Mouse (Mus musculus) forebrain, embryonic 12.5 days (tissue): Measurements from ENCODE around the gene 0610010K14Rik. TPM values are rescaled to one million over a fixed set of nuclear protein-coding genes. Genes with fewer than 3 reads are reported as not detected.

Experiments used
- ATAC-seq: fragments of 200-750 bp; cut with Nextera tagmentation; 2 replicates; pipeline ENCODE4 v1.8.0; 2017; ENCODE audit warnings: moderate TSS enrichment; ENCODE audit not compliant: low FRiP score
- H3K27ac ChIP-seq: fragments of 300-500 bp; sonication (generic); 2 replicates; pipeline ENCODE4 v1.5.1; 2016; ENCODE audit warnings: mild to moderate bottlenecking
- H3K27me3 ChIP-seq: fragments of 300-500 bp; sonication (generic); 2 replicates; pipeline ENCODE4 v1.6.1; 2016; ENCODE audit warnings: mild to moderate bottlenecking
- H3K36me3 ChIP-seq: fragments of 300-500 bp; sonication (generic); replicated peaks from 2 replicates; pipeline ENCODE4 v1.6.1; 2016; ENCODE audit warnings: mild to moderate bottlenecking
- H3K4me1 ChIP-seq: fragments of 300-500 bp; sonication (generic); 2 replicates; pipeline ENCODE4 v1.6.1; 2016
- H3K4me2 ChIP-seq: fragments of 300-500 bp; sonication (generic); 2 replicates; pipeline ENCODE4 v1.6.1; 2016; ENCODE audit warnings: mild to moderate bottlenecking, moderate library complexity
- H3K4me3 ChIP-seq: fragments of 300-500 bp; sonication (generic); replicated peaks from 2 replicates; pipeline ENCODE4 v1.5.1; 2016; ENCODE audit warnings: mild to moderate bottlenecking
- H3K9ac ChIP-seq: fragments of 300-500 bp; sonication (generic); 2 replicates; pipeline ENCODE4 v1.6.1; 2016; ENCODE audit warnings: mild to moderate bottlenecking
- H3K9me3 ChIP-seq: fragments of 300-500 bp; sonication (generic); 2 replicates; pipeline ENCODE4 v1.6.1; 2016
- WGBS: fragments of 180-500 bp; shearing (Covaris S2); methylation state at CpG from one replicate; pipeline ENCODE4 v1.1.7; 2016; 5-methylcytosine and 5-hydroxymethylcytosine counted together
- polyA plus RNA-seq: library from polyadenylated mRNA; unstranded; fragments of >200 nt; fragmentation: Nextera tagmentation; extraction: Ambion mirVana; gene quantifications from 2 replicates; pipeline ENCODE4 v1.2.1, GENCODE M21; 2016

Gene 0610010K14Rik
- polyA plus RNA-seq, 1 experiment from 2014 or later: 203 TPM

DNA sequence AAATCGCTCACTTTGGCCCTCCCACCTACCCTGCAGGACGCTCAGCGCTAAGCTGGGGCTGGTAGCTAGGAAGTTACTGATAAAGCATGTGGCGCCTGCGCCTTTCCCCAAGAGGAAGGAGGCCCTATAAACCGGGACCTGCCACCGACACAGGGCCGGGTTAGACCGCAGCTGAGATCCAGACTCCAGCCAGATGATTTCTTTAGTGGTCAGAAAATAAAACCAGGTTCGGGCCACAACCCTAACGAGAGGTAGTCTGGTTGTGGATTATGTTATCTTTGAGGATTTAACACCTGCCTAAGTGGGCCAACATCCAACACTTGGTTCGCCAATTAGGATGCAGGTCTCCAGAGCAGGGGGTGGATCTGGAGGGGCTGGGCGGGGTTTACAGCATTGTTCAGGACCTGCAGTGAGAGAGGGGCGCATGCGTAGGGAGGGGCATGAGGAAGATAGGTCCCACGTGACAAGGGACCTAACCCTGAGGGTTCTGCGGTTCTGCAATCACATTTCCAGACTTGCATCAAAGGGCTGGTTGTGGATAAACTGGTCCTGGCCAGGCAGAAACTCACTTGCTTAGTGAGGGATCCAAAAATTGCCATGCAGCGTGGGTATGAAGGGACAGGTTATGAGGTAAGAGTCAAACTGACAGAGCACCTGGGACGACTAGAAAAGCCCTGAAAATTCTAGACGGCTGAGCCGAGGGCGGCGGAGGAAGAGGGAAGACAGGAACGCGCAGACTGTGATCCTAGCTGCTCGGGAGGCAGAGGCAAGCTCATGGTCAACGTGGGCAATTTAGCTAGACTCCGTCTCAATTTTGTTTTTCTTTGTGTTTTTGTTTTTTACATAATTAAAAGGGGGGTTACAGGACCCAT lies 16.7 kb downstream of the 0610010K14Rik start, which contains the start of gene Slc16a13:
TSS of gene Slc16a13 (minus strand) at position 334 of the 872 bp plus-strand sequence.
- peak within 1 kb of the TSS; percentile 77 for H3K9ac ChIP-seq
- peak within 1 kb of the TSS; percentile 91 for H3K4me2 ChIP-seq
- peaks cover 36% of the 10 kb centered on the region for H3K4me1 ChIP-seq
- H3K4me3 ChIP-seq: peak within 1 kb of the TSS; percentile 57
- ATAC-seq: peak; percentile 96
- H3K36me3 ChIP-seq: peaks cover 15% of the 10 kb centered on the region
- H3K27me3 ChIP-seq: peaks cover 52% of the 10 kb centered on the region
- H3K27ac ChIP-seq: peak within 1 kb of the TSS; percentile 91
- under 1% methylated on average over 28 of the region's 28 CpGs for WGBS
- no peaks in the 10 kb centered on the region for H3K9me3 ChIP-seq

DNA sequence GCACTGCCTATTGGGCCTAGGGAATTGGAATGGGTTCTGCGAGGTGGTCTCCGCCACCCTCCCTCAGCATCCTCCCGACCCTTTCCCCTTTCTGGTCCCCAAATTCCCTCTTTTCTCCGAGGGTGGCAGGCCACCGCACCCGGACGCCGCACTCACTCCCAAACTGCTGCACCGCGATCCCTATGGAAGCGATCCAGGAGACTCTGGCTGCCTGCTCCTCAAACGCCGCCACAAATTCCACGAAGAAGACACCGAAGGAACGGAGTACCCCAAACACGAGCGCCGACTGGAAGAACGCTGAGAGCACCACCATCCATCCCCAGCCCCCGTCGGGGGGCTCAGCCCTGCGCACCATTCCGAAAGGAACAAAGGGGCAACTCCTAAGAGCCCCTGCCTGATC lies 17.4 kb downstream of the 0610010K14Rik start:
- ATAC-seq: no peak
- Histone ChIP-seq H3K27ac (peak overlapping the region; percentile 91), H3K4me3 (peak overlapping the region; percentile 57), H3K9ac (peak overlapping the region; percentile 77), H3K4me2 (peak overlapping the region; percentile 91), H3K4me1 (peaks cover 34% of the 10 kb centered on the region), H3K9me3 (no peaks in the 10 kb centered on the region), H3K36me3 (peaks cover 15% of the 10 kb centered on the region), H3K27me3 (peaks cover 52% of the 10 kb centered on the region)
- 1% methylated on average over 24 of the region's 24 CpGs for WGBS

DNA sequence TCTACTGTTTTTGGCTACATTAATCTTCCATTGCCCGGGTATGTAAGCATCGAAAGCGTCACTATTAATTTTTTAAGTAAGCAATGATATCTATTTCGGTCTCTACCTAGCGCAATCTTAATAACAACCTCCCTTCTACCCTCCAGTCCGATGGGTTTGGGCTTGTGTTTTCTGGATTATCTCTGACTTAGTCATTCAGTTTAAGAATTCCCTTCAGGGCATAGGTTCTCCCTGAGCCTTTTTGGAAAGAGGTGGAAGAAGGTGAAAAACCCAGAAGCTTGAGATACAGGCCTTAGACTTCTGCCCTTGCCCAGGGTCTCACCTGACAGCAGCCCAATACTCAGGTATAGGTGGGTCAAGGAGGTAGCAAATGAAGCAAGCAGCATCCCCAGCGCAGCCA lies 17.8 kb downstream of the 0610010K14Rik start:
- Histone ChIP-seq H3K4me2 (peak overlapping the region; percentile 91), H3K36me3 (peaks cover 15% of the 10 kb centered on the region), H3K27ac (peak overlapping the region; percentile 91), H3K4me1 (peaks cover 37% of the 10 kb centered on the region), H3K9me3 (no peaks in the 10 kb centered on the region), H3K27me3 (peaks cover 52% of the 10 kb centered on the region), H3K4me3 (peak overlapping the region; percentile 57), H3K9ac (peak overlapping the region; percentile 77)
- ATAC-seq: no peak
- 57% methylated on average over 7 of the region's 7 CpGs for WGBS

DNA sequence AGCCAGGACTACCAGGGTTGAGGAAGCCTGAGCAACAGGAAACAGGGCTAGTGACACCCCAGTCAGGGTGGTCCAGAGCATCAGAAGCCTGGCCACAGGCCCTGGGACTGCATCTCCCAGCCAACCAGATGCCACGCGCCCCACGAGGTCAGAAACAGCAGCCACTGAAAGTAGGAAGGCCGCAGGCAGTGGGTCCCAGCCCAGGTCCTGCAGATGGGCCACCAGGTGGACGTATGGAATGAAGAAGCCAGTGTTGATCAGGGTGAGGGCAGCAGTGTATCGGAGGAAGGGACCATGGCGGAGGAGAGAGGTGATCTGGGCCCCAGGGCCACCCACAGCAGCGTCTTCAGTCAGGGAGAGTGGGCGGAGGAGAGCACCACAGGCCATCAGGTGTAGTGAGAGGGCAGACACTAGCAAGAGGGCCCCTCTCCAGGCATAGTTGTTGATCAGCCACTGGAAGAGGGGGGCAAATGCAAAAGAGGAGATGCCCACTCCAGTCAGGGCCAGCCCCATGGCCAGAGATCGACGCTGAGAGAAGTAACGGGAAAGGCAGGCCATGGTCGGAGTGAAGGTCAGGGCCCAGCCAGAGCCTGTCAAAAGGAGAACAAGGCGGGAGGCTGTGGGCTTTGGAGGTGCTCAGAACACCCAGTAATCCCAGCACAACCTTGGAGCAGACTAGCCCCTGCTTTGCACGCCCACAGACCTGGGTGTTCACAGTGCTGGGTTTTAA lies 18.8 kb downstream of the 0610010K14Rik start:
- Histone ChIP-seq H3K4me2 (peak overlapping the region; percentile 91), H3K36me3 (peaks cover 15% of the 10 kb centered on the region), H3K9ac (no peak overlapping the region), H3K9me3 (no peaks in the 10 kb centered on the region), H3K27me3 (peaks cover 52% of the 10 kb centered on the region), H3K4me3 (peak overlapping the region; percentile 8; the same call in 1 of the 2 replicates), H3K27ac (no peak overlapping the region), H3K4me1 (peaks cover 46% of the 10 kb centered on the region)
- ATAC-seq: no peak
- WGBS: 92% methylated on average over 15 of the region's 15 CpGs

DNA sequence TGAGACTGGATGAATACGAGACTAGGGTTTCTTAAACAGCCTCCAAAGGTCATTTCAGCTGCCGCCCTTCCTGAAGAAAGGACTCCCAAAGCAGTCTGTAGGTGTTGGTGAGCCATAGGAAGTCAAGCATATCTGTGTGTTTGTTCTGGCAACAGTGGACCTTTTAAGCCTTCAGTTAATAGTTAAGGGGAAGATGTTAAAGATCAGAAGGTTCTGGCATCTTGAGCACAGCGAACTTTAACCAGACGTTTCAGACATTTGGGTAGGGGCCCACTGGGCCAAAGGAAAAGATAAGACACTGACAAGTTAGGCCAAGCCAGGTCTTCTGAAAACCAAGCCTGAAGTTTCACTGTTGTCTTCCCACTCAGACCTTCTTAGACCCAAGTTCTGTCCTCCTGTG lies 19.7 kb downstream of the 0610010K14Rik start:
- H3K36me3 ChIP-seq: peaks cover 15% of the 10 kb centered on the region
- H3K27ac ChIP-seq: no peak overlapping the region
- H3K4me1 ChIP-seq: peaks cover 50% of the 10 kb centered on the region
- no peak overlapping the region for H3K4me2 ChIP-seq
- no peak overlapping the region for H3K9ac ChIP-seq
- no peak overlapping the region for H3K4me3 ChIP-seq
- peaks cover 55% of the 10 kb centered on the region for H3K27me3 ChIP-seq
- no peak for ATAC-seq
- no peaks in the 10 kb centered on the region for H3K9me3 ChIP-seq
- 91% methylated on average over 4 of the region's 4 CpGs for WGBS

DNA sequence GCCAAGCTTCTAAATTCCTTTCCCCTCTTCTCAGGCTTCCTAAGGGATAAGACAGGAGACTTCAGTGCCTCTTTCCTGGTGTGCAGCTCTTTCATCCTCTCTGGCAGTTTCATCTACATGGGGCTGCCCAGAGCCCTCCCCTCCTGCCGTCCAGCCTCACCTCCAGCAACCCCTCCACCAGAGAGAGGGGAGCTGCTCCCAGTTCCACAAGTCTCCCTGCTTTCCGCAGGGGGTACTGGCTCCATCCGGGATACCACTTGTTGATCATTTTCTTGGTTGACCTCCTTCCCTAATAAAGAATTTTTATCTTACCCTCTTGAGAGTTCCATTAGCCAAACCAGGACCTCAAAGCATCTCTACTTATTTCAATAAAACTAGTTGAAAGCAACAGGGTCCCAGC lies 21.6 kb downstream of the 0610010K14Rik start:
- Histone ChIP-seq H3K27ac (no peak overlapping the region), H3K4me3 (no peak overlapping the region), H3K4me2 (no peak overlapping the region), H3K9ac (no peak overlapping the region), H3K27me3 (peaks cover 59% of the 10 kb centered on the region), H3K4me1 (peaks cover 37% of the 10 kb centered on the region), H3K36me3 (peaks cover 15% of the 10 kb centered on the region), H3K9me3 (no peaks in the 10 kb centered on the region)
- WGBS: 47% methylated on average over 3 of the region's 3 CpGs
- no peak for ATAC-seq

DNA sequence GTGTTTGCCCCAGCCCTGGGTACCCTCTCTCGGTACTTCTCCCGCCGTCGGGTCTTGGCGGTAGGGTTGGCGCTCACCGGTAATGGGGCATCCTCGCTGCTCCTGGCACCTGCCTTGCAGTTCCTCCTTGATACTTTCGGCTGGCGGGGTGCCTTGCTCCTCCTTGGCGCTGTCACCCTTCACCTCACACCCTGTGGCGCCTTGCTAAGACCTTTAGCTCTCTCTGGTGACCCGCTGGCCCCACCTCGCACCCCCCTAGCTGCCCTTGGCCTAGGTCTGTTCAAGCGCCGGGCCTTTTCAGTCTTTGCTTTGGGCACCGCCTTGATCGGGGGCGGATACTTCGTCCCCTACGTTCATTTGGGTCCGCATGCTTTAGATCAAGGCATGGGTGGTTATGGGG lies 22.4 kb downstream of the 0610010K14Rik start:
- no peak for ATAC-seq
- Histone ChIP-seq H3K9me3 (no peaks in the 10 kb centered on the region), H3K4me1 (peaks cover 36% of the 10 kb centered on the region), H3K4me3 (peak overlapping the region; percentile 36; the same call in 1 of the 2 replicates), H3K27me3 (peaks cover 59% of the 10 kb centered on the region), H3K36me3 (peaks cover 15% of the 10 kb centered on the region), H3K9ac (peak overlapping the region; percentile 17; the same call in 1 of the 2 replicates), H3K27ac (no peak overlapping the region), H3K4me2 (peak overlapping the region; percentile 59; the same call in 1 of the 2 replicates)
- WGBS: 11% methylated on average over 22 of the region's 22 CpGs

DNA sequence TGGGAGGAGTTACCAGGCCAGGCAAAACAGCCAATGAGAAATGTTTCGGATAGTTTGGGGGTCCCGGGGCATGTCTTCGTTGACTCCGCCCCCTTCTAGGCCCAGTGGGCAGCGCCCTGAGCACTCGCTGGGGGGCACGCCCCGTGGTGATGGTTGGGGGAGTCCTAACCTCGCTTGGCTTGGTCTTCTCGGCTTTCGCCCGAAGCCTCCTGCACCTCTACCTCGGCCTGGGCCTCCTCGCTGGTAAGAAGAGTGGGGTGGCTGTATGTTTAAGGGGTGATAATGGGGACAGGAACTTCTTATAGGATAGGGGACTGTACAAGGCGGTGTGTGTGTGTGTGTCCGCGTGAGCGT lies 22.9 kb downstream of the 0610010K14Rik start:
- no peaks in the 10 kb centered on the region for H3K9me3 ChIP-seq
- peak overlapping the region; percentile 36 for H3K4me3 ChIP-seq
- H3K4me2 ChIP-seq: peak overlapping the region; percentile 59
- H3K36me3 ChIP-seq: peaks cover 15% of the 10 kb centered on the region
- H3K27ac ChIP-seq: no peak overlapping the region
- 2% methylated on average over 18 of the region's 18 CpGs for WGBS
- ATAC-seq: no peak
- peaks cover 59% of the 10 kb centered on the region for H3K27me3 ChIP-seq
- H3K9ac ChIP-seq: peak overlapping the region; percentile 47; the same call in 1 of the 2 replicates
- peaks cover 31% of the 10 kb centered on the region for H3K4me1 ChIP-seq

DNA sequence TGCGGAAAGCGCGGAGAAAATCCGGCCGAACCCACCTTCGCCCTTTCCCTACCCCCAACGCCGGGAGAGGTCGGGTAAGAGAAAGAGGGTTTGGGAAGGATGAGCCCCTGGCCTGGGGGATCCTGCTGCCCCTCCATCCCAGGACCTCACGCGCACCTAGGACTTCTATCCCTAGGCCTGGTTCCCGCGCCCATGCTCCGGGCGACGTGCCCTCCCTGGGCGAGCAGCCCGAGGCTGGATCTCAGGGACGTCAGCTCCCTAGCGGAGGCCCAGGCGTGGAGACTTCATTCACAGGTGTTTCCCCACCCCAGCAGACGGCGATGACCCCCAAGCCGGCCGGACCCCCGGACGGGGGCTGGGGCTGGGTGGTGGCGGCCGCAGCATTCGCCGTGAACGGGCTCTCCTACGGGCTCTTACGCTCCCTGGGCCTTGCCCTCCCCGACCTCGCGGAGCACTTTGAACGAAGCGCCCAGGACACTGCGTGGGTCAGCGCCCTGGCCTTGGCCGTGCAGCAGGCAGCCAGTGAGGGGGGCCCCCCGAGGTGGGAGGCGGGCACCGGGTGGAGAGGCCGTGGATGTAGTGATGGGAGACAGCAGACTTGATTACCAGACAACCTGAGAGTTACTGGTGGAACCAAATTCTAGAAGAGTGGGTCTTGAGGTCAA lies 23.4 kb downstream of the 0610010K14Rik start:
- peak overlapping the region; percentile 47 for H3K9ac ChIP-seq
- no peak overlapping the region for H3K27ac ChIP-seq

DNA sequence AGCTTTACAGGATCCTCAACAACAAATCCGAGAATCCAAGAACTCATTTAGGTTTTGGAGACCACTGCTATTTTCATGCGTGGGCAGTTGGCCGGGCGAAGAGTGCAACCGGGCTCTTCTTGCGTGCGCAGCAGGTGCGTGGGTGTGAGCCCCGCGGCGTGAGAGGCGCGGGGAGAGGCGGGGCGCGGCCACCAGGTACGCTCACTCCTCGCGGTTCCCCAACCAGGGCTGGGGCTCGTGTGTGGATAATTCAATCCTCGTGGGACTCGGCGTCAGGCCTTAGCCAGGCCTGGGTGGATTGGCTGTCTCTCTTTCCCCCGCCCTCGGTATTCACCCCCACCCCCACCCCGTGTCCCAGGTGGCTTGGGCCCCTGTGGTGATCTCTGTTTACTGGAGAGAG lies 24.0 kb downstream of the 0610010K14Rik start:
- Histone ChIP-seq H3K4me2 (peak overlapping the region; percentile 59), H3K9ac (peak overlapping the region; percentile 47; the same call in 1 of the 2 replicates), H3K27me3 (peaks cover 59% of the 10 kb centered on the region), H3K27ac (no peak overlapping the region), H3K36me3 (peaks cover 15% of the 10 kb centered on the region), H3K9me3 (no peaks in the 10 kb centered on the region), H3K4me3 (peak overlapping the region; percentile 36), H3K4me1 (peaks cover 20% of the 10 kb centered on the region)
- 7% methylated on average over 26 of the region's 26 CpGs for WGBS
- 0 out of 2 replicates have a peak, but pooled peaks have one; percentile 13 for ATAC-seq

More for the DNA sequence above, 23.4 kb downstream of the 0610010K14Rik start:
- peaks cover 59% of the 10 kb centered on the region for H3K27me3 ChIP-seq
- H3K4me2 ChIP-seq: peak overlapping the region; percentile 59
- 2% methylated on average over 46 of the region's 46 CpGs for WGBS
- no peaks in the 10 kb centered on the region for H3K9me3 ChIP-seq
- peaks cover 26% of the 10 kb centered on the region for H3K4me1 ChIP-seq
- peaks cover 15% of the 10 kb centered on the region for H3K36me3 ChIP-seq
- H3K4me3 ChIP-seq: peak overlapping the region; percentile 36
- ATAC-seq: 0 out of 2 replicates have a peak, but pooled peaks have one; percentile 39

DNA sequence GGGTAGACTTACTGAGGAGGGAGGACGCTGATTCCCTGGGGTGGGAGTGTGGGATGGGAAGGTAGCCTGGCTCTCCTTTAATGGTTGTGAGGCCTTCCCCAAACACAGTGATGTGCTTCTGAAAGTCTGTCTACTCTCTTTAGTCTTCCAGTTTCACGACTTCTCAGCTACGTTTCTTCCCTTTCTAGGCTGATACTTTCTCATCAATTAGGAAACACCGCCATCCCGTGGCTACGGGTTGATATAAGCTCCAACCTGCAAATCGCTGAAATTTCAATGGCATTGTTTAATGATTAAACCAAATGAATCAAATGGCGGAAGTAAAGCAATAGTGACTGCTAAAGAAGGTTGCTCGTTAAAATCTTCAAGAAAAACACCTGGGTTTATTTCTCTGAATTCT lies 24.8 kb downstream of the 0610010K14Rik start:
- Histone ChIP-seq H3K4me1 (peaks cover 16% of the 10 kb centered on the region), H3K4me3 (no peak overlapping the region), H3K27ac (no peak overlapping the region), H3K9me3 (no peaks in the 10 kb centered on the region), H3K36me3 (peaks cover 12% of the 10 kb centered on the region; the same call in 1 of the 2 replicates), H3K9ac (no peak overlapping the region), H3K27me3 (peaks cover 59% of the 10 kb centered on the region), H3K4me2 (no peak overlapping the region)
- WGBS: 12% methylated on average over 9 of the region's 9 CpGs
- no peak for ATAC-seq
